Mouse (Mus musculus): ENCODE data around the gene Hist1h2bf.
"Not testable (repeated sequence)": the region's sequence is repeated elsewhere in the genome, so short reads cannot be mapped to it uniquely, and the experiment has no call there.

The Hist1h2bf gene

GRCm38 (mm10) chr13:23573898-23574524 is at the start of gene Hist1h2bf, which contains the start of gene Hist1h2ad:
Gene Hist1h2bf (minus strand): TSS chr13:23574196.
Gene Hist1h2ad (plus strand): TSS chr13:23574381.
- peak; percentile 100 for DNase-seq

- DNase-seq: no peak
Measured at GRCm38 (mm10) chr13:23622861-23623450, 49.0 kb upstream of the Hist1h2bf start.

- DNase-seq: peak; percentile 95
Measured at GRCm38 (mm10) chr13:23622175-23622671, 48.2 kb upstream of the Hist1h2bf start, which contains the start of gene Hist1h1e. Gene Hist1h1e (minus strand): TSS chr13:23622558.

- peak; percentile 84 for DNase-seq
Measured at GRCm38 (mm10) chr13:23621532-23622174, 47.7 kb upstream of the Hist1h2bf start.

- DNase-seq: peak; percentile 94
Measured at GRCm38 (mm10) chr13:23620733-23621531, 46.9 kb upstream of the Hist1h2bf start, which contains the start of gene Hist1h2be. Gene Hist1h2be (minus strand): TSS chr13:23621124.

GRCm38 (mm10) chr13:23620056-23620732 is 46.2 kb upstream of the Hist1h2bf start:
- peak; percentile 1 for DNase-seq

- no peak for DNase-seq
Measured at GRCm38 (mm10) chr13:23611638-23612037, 37.6 kb upstream of the Hist1h2bf start.

GRCm38 (mm10) chr13:23610393-23610792 is 36.4 kb upstream of the Hist1h2bf start:
- peak; percentile 24 for DNase-seq

- DNase-seq: no peak
Measured at GRCm38 (mm10) chr13:23609844-23610243, 35.8 kb upstream of the Hist1h2bf start.

GRCm38 (mm10) chr13:23609209-23609608 is 35.2 kb upstream of the Hist1h2bf start:
- DNase-seq: no peak

GRCm38 (mm10) chr13:23605052-23605451 is 31.1 kb upstream of the Hist1h2bf start:
- no peak for DNase-seq

GRCm38 (mm10) chr13:23604452-23604851 is 30.5 kb upstream of the Hist1h2bf start:
- DNase-seq: no peak

GRCm38 (mm10) chr13:23603182-23603699 is 29.2 kb upstream of the Hist1h2bf start:
- no peak for DNase-seq

- peak; percentile 83 for DNase-seq
Measured at GRCm38 (mm10) chr13:23597957-23598356, 24.0 kb upstream of the Hist1h2bf start.

GRCm38 (mm10) chr13:23595622-23596372 is 21.8 kb upstream of the Hist1h2bf start:
- DNase-seq: no peak

GRCm38 (mm10) chr13:23595185-23595584 is 21.2 kb upstream of the Hist1h2bf start:
- no peak for DNase-seq

GRCm38 (mm10) chr13:23593051-23593770 is 19.2 kb upstream of the Hist1h2bf start:
- no peak for DNase-seq

GRCm38 (mm10) chr13:23592614-23593013 is 18.6 kb upstream of the Hist1h2bf start:
- peak; percentile 27 for DNase-seq

GRCm38 (mm10) chr13:23591886-23592285 is 17.9 kb upstream of the Hist1h2bf start:
- DNase-seq: not testable (repeated sequence)

- DNase-seq: no peak
Measured at GRCm38 (mm10) chr13:23591206-23591605, 17.2 kb upstream of the Hist1h2bf start.

- DNase-seq: no peak
Measured at GRCm38 (mm10) chr13:23586940-23587225, 12.9 kb upstream of the Hist1h2bf start.
